Mouse (Mus musculus): ENCODE results near the gene F3. TPM values are rescaled to one million over a fixed set of nuclear protein-coding genes. Genes with fewer than 3 reads are reported as not detected.
A peak's percentile ranks its signal among the peaks of the same experiment; 100 is the strongest.
"Not testable (repeated sequence)": the region's sequence is repeated elsewhere in the genome, so short reads cannot be mapped to it uniquely, and the experiment has no call there.

The F3 gene
- polyA plus RNA-seq, 1 experiment, result 4.2 TPM

DNA sequence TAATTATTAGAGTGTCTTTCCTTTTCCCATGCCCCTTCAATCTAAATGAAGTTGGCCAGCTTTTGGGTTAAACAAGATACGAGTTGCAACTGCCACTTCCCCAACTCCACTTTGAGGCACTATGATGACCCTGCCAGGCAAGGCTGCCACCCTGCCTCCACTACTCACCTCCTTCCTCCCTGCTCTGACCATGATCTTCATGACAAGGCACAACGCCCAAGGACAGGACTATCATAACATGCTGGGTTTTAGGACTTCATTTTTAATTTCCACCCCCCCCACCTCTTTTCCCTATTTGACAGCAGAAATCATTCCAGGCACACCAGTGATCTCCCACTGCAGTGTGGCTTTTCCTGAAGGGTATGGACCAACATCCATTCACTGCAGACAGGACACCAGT is 14.6 kb downstream of the F3 start:
- no peak for TF ChIP-seq CTCF (IDR thresholded peaks at IDR 0.05; ENCODE audit: control insufficient read depth, insufficient read depth, insufficient replicate concordance, low read depth, low read length)
- TF ChIP-seq POLR2A (IDR thresholded peaks at IDR 0.05; ENCODE audit: control insufficient read depth, low read depth, low read length), result no peak
- no peaks in the 10 kb centered on the region for H3K4me1 ChIP-seq (ENCODE audit: control insufficient read depth, insufficient read depth, low read length)
- H3K27me3 ChIP-seq (ENCODE audit: control insufficient read depth, insufficient read depth, low read length), result no peaks in the 10 kb centered on the region
- no peak overlapping the region for H3K4me3 ChIP-seq (ENCODE audit: control insufficient read depth, low read depth, low read length)
- no peaks in the 10 kb centered on the region for H3K36me3 ChIP-seq (ENCODE audit: control insufficient read depth, insufficient read depth, low read length)
- H3K27ac ChIP-seq (ENCODE audit: control insufficient read depth, insufficient read depth, low read depth, low read length), result no peak overlapping the region

DNA sequence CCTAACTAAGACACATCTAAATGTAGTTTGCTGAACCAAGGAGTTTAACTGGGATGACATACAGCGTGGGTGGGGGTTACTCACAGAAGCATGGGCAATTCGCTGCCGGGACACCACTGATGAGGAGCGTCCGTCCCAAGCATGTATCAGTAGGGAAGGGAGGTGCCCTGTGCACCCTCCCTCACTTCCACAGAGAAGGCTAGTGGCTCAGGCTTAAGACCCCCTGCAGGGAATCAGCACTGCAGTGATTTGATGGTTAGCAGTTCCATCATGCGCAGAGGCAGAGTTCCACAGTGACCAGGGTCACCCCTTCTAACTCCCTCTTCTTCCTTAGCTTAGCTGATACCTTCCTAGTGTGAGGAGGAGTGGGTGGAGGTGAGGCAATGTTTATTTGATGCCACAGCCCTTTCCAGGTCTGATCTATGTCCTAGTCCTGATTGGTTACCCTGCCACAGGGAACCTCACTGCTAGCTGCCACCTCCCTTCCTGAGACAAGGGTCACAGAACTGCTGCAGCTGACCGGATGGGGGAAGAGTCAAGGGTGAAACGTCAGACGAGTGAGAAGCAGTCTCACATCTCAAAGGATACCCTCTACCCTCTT is 15.5 kb downstream of the F3 start:
- no peak overlapping the region for H3K27ac ChIP-seq (ENCODE audit: control insufficient read depth, insufficient read depth, low read depth, low read length)
- no peak overlapping the region for H3K4me3 ChIP-seq (ENCODE audit: control insufficient read depth, low read depth, low read length)
- H3K36me3 ChIP-seq (ENCODE audit: control insufficient read depth, insufficient read depth, low read length), result no peaks in the 10 kb centered on the region
- no peak for TF ChIP-seq CTCF (IDR thresholded peaks at IDR 0.05; ENCODE audit: control insufficient read depth, insufficient read depth, insufficient replicate concordance, low read depth, low read length)
- TF ChIP-seq POLR2A (IDR thresholded peaks at IDR 0.05; ENCODE audit: control insufficient read depth, low read depth, low read length), result no peak
- H3K27me3 ChIP-seq (ENCODE audit: control insufficient read depth, insufficient read depth, low read length), result no peaks in the 10 kb centered on the region
- H3K4me1 ChIP-seq (ENCODE audit: control insufficient read depth, insufficient read depth, low read length), result no peaks in the 10 kb centered on the region

DNA sequence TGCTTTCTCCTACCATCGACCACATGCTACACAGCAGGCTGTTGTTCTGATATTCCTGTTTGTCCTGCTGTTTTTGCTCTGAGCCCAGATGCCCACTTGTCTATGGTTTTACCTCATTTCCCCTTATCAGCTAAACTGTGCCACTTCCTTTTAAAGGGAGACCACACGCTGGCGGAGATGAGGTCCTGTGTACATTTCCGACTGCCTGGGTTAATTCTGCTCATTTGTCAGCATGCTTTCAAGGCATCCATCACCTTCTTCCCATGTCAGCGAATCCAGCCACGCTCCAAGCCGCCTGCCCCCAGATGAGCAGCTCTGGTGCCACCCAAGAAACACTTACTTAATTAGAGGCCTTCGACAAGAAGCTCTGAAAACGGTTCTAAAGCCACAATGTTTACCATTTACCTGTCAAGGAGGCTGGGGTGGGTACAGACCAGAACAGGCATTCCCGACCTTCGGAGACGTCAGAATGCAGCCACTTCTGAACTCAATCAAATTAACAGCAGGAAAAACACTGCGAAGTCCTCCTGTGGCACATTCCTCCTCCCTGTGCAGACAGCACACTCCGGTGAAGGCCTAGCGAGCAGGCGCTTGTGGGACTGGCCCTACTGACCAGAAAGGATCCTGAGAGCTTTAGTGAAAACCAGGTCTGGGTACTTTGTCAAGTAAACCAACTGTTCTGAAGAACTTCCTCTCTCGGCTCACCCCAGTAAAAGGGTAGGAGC is 16.3 kb downstream of the F3 start:
- Histone ChIP-seq H3K27me3 (ENCODE audit: control insufficient read depth, insufficient read depth, low read length) (no peaks in the 10 kb centered on the region), H3K4me1 (ENCODE audit: control insufficient read depth, insufficient read depth, low read length) (no peaks in the 10 kb centered on the region), H3K27ac (ENCODE audit: control insufficient read depth, insufficient read depth, low read depth, low read length) (no peak overlapping the region), H3K4me3 (ENCODE audit: control insufficient read depth, low read depth, low read length) (no peak overlapping the region), H3K36me3 (ENCODE audit: control insufficient read depth, insufficient read depth, low read length) (no peaks in the 10 kb centered on the region)
- TF ChIP-seq CTCF (IDR thresholded peaks at IDR 0.05; ENCODE audit: control insufficient read depth, insufficient read depth, insufficient replicate concordance, low read depth, low read length) (no peak), POLR2A (IDR thresholded peaks at IDR 0.05; ENCODE audit: control insufficient read depth, low read depth, low read length) (no peak)

- H3K4me1 ChIP-seq (ENCODE audit: control insufficient read depth, insufficient read depth, low read length); H3K4me3 ChIP-seq (ENCODE audit: control insufficient read depth, low read depth, low read length); H3K36me3 ChIP-seq (ENCODE audit: control insufficient read depth, insufficient read depth, low read length); H3K27ac ChIP-seq (ENCODE audit: control insufficient read depth, insufficient read depth, low read depth, low read length); H3K27me3 ChIP-seq (ENCODE audit: control insufficient read depth, insufficient read depth, low read length): not testable (repeated sequence)
Measured at GRCm38 (mm10) chr3:121741186-121741848, 18.0 kb downstream of the F3 start.

- H3K36me3 ChIP-seq (ENCODE audit: control insufficient read depth, insufficient read depth, low read length); H3K4me1 ChIP-seq (ENCODE audit: control insufficient read depth, insufficient read depth, low read length); H3K27ac ChIP-seq (ENCODE audit: control insufficient read depth, insufficient read depth, low read depth, low read length); H3K4me3 ChIP-seq (ENCODE audit: control insufficient read depth, low read depth, low read length); H3K27me3 ChIP-seq (ENCODE audit: control insufficient read depth, insufficient read depth, low read length): not testable (repeated sequence)
Measured at GRCm38 (mm10) chr3:121754319-121755090, 31.2 kb downstream of the F3 start.

- Histone ChIP-seq H3K4me3 (ENCODE audit: control insufficient read depth, low read depth, low read length) (no peak overlapping the region), H3K27ac (ENCODE audit: control insufficient read depth, insufficient read depth, low read depth, low read length) (no peak overlapping the region)
- TF ChIP-seq POLR2A (IDR thresholded peaks at IDR 0.05; ENCODE audit: control insufficient read depth, low read depth, low read length) (no peak), CTCF (IDR thresholded peaks at IDR 0.05; ENCODE audit: control insufficient read depth, insufficient read depth, insufficient replicate concordance, low read depth, low read length) (no peak)
Measured at GRCm38 (mm10) chr3:121755152-121755551, 31.8 kb downstream of the F3 start.

GRCm38 (mm10) chr3:121758373-121758772 is 35.0 kb downstream of the F3 start:
- no peaks in the 10 kb centered on the region; the same call in 1 of the 2 replicates for H3K4me1 ChIP-seq (ENCODE audit: control insufficient read depth, insufficient read depth, low read length)
- H3K4me3 ChIP-seq (ENCODE audit: control insufficient read depth, low read depth, low read length), result no peak overlapping the region
- no peaks in the 10 kb centered on the region for H3K27me3 ChIP-seq (ENCODE audit: control insufficient read depth, insufficient read depth, low read length)
- peak overlapping the region; percentile 17; the same call in 1 of the 2 replicates for H3K27ac ChIP-seq (ENCODE audit: control insufficient read depth, insufficient read depth, low read depth, low read length)
- H3K36me3 ChIP-seq (ENCODE audit: control insufficient read depth, insufficient read depth, low read length), result no peaks in the 10 kb centered on the region
- TF ChIP-seq CTCF (IDR thresholded peaks at IDR 0.05; ENCODE audit: control insufficient read depth, insufficient read depth, insufficient replicate concordance, low read depth, low read length) (no peak), POLR2A (IDR thresholded peaks at IDR 0.05; ENCODE audit: control insufficient read depth, low read depth, low read length) (no peak)

More at GRCm38 (mm10) chr3:121755152-121755551, 31.8 kb downstream of the F3 start:
- no peaks in the 10 kb centered on the region for H3K27me3 ChIP-seq (ENCODE audit: control insufficient read depth, insufficient read depth, low read length)
- no peaks in the 10 kb centered on the region; the same call in 1 of the 2 replicates for H3K4me1 ChIP-seq (ENCODE audit: control insufficient read depth, insufficient read depth, low read length)
- H3K36me3 ChIP-seq (ENCODE audit: control insufficient read depth, insufficient read depth, low read length), result no peaks in the 10 kb centered on the region

All from testis, adult 2 months (tissue).